Comparison of ENCODE assay signal across 20 mouse cellular contexts in genomic region chr5:96954466-96955027, GRCm38 (mm10). TPM values are rescaled to one million over a fixed set of nuclear protein-coding genes. Genes with fewer than 3 reads are reported as not detected.
DNase-seq lines count a peak whose midpoint lies in the region; ATAC-seq and TF ChIP-seq lines count a peak whose summit lies in the region.
"Had no signal": no experiment of that assay in that cellular context is flagged by ENCODE, and none has a peak within 500 bp of the region (broad histone marks: within the 10 kb centered on the region; RNA-seq: fewer than 3 reads in every experiment).

No protein-coding gene starts in this region.

- no peak for TF ChIP-seq POLR2A in brain, embryonic 14.5 days (IDR thresholded peaks at IDR 0.05; ENCODE audit: borderline replicate concordance, extremely low read depth, insufficient read depth, insufficient read length, poor library complexity, severe bottlenecking)

- 74% methylated on average over 10 of the region's 10 CpGs for WGBS in forebrain, embryonic 11.5 days
- WGBS in forebrain, embryonic 10.5 days = 87% methylated on average over 10 of the region's 10 CpGs
- 33% methylated on average over 10 of the region's 10 CpGs for WGBS in forebrain, embryonic 15.5 days

- H3K9ac ChIP-seq in forebrain, embryonic 11.5 days (ENCODE audit: low read length) = no peak overlapping the region
- H3K9ac ChIP-seq in forebrain, embryonic 15.5 days (replicated peaks) = no peak overlapping the region
- H3K9ac ChIP-seq: embryonic facial prominence, embryonic 15.5 days; heart, embryonic 15.5 days; hindbrain, embryonic 14.5 days; intestine, embryonic 15.5 days had no signal

- H3K36me3 ChIP-seq in forebrain, embryonic 11.5 days (ENCODE audit: control insufficient read depth, insufficient read depth, low read length) = no peaks in the 10 kb centered on the region
- H3K36me3 ChIP-seq in forebrain, embryonic 10.5 days (replicated peaks) = no peaks in the 10 kb centered on the region
- no peaks in the 10 kb centered on the region for H3K36me3 ChIP-seq in forebrain, embryonic 15.5 days
- H3K36me3 ChIP-seq: embryonic facial prominence, embryonic 15.5 days; heart, embryonic 15.5 days; hindbrain, embryonic 10.5 days; intestine, embryonic 15.5 days had no signal

- H3K4me3 ChIP-seq in forebrain, embryonic 11.5 days (ENCODE audit: low read depth, low read length) = no peak overlapping the region
- no peak overlapping the region for H3K4me3 ChIP-seq in forebrain, embryonic 10.5 days
- peak overlapping the region; percentile 18; the same call in 1 of the 2 replicates for H3K4me3 ChIP-seq in layer of hippocampus, adult 2 months
- no peak overlapping the region for H3K4me3 ChIP-seq in forebrain, embryonic 15.5 days
- H3K4me3 ChIP-seq: embryonic facial prominence, embryonic 15.5 days; erythroblast, embryonic 14.5 days; heart, adult 2 months; heart, embryonic 15.5 days; hindbrain, embryonic 10.5 days; intestine, embryonic 15.5 days had no signal

- no peaks in the 10 kb centered on the region; the same call in 1 of the 2 replicates for H3K4me1 ChIP-seq in forebrain, embryonic 11.5 days (replicated peaks; ENCODE audit: control insufficient read depth, insufficient read depth, low read length)
- peaks cover 24% of the 10 kb centered on the region for H3K4me1 ChIP-seq in forebrain, embryonic 10.5 days
- peaks cover 12% of the 10 kb centered on the region for H3K4me1 ChIP-seq in forebrain, embryonic 15.5 days
- H3K4me1 ChIP-seq: embryonic facial prominence, embryonic 15.5 days; intestine, embryonic 15.5 days had no signal

- no peak overlapping the region for H3K4me2 ChIP-seq in forebrain, embryonic 11.5 days (ENCODE audit: low read depth, low read length, severe bottlenecking)
- 0 out of 2 replicates have a peak overlapping the region, but pooled peaks have one; percentile 5 for H3K4me2 ChIP-seq in forebrain, embryonic 15.5 days (replicated peaks)
- H3K4me2 ChIP-seq: embryonic facial prominence, embryonic 15.5 days; heart, embryonic 11.5 days; heart, embryonic 15.5 days; hindbrain, embryonic 14.5 days; intestine, embryonic 15.5 days had no signal

- DNase-seq in forebrain, embryonic 11.5 days (ENCODE audit: low spot score) = no peak
- DNase-seq in forebrain, embryonic 10.5 days (ENCODE audit: extremely low spot score, low spot score) = no peak
- no peak for DNase-seq in layer of hippocampus, adult 2 months (ENCODE audit: low spot score in 2 of 2)
- no peak for DNase-seq in layer of hippocampus, postnatal 14 days (ENCODE audit: low spot score in 2 of 2)
- peak; percentile 65 for DNase-seq in brain, embryonic 14.5 days (ENCODE audit: low read depth)
- DNase-seq in lung, postnatal 25 days (ENCODE audit: low spot score) = no peak
- DNase-seq: adrenal gland, postnatal 10 days; cerebellum, adult 11-12 months; cerebellum, adult 9-11 months; cerebellum, postnatal 36 days; gastrocnemius, postnatal 36 days; heart, adult 2 months had no signal

- no peaks in the 10 kb centered on the region for H3K9me3 ChIP-seq in forebrain, embryonic 11.5 days (ENCODE audit: control insufficient read depth, low read length)
- no peaks in the 10 kb centered on the region for H3K9me3 ChIP-seq in forebrain, embryonic 10.5 days
- H3K9me3 ChIP-seq in forebrain, embryonic 15.5 days = no peaks in the 10 kb centered on the region
- H3K9me3 ChIP-seq: embryonic facial prominence, embryonic 15.5 days; heart, embryonic 15.5 days; hindbrain, embryonic 10.5 days; intestine, embryonic 15.5 days had no signal

- TF ChIP-seq CTCF in layer of hippocampus, adult 2 months (conservative IDR thresholded peaks at IDR 0.05) = no peak
- TF ChIP-seq CTCF in brain, embryonic 14.5 days (IDR thresholded peaks at IDR 0.05; ENCODE audit: borderline replicate concordance, extremely low read depth, insufficient read depth, insufficient read length) = no peak

- H3K27me3 ChIP-seq in forebrain, embryonic 11.5 days (ENCODE audit: control insufficient read depth, insufficient read depth, low read length) = no peaks in the 10 kb centered on the region
- H3K27me3 ChIP-seq in forebrain, embryonic 10.5 days (ENCODE audit: poor library complexity, severe bottlenecking) = no peaks in the 10 kb centered on the region
- H3K27me3 ChIP-seq in forebrain, embryonic 15.5 days = no peaks in the 10 kb centered on the region
- H3K27me3 ChIP-seq: embryonic facial prominence, embryonic 15.5 days; heart, embryonic 15.5 days; intestine, embryonic 15.5 days had no signal

- ATAC-seq in forebrain, embryonic 11.5 days (replicated peaks; ENCODE audit: low FRiP score) = 0 out of 2 replicates have a peak, but pooled peaks have one; percentile 28
- ATAC-seq in forebrain, embryonic 15.5 days (replicated peaks) = peak; percentile 48
- ATAC-seq: intestine, embryonic 15.5 days had no signal

- no peak overlapping the region for H3K27ac ChIP-seq in forebrain, embryonic 11.5 days (ENCODE audit: low read depth, low read length)
- H3K27ac ChIP-seq in forebrain, embryonic 10.5 days = no peak overlapping the region
- peak overlapping the region; percentile 74 for H3K27ac ChIP-seq in layer of hippocampus, adult 2 months
- H3K27ac ChIP-seq in forebrain, embryonic 15.5 days (replicated peaks) = no peak overlapping the region
- H3K27ac ChIP-seq: embryonic facial prominence, embryonic 15.5 days; heart, adult 2 months; heart, embryonic 15.5 days; hindbrain, embryonic 10.5 days; hindbrain, embryonic 14.5 days; intestine, embryonic 15.5 days had no signal

RNA-seq across cellular contexts. Expression of gene Bmp2k, which starts 42.9 kb away (rescaled TPM):
- 9.0 and 10.2 TPM in 2 replicates for polyA plus RNA-seq in forebrain, embryonic 11.5 days (2014; fragmentation: Nextera tagmentation; extraction: Ambion mirVana)
- polyA plus RNA-seq in forebrain, embryonic 10.5 days (2016; fragmentation: Nextera tagmentation; extraction: Ambion mirVana) = 8.7 and 8.8 TPM in 2 replicates
- 10 to 100 TPM; 12.3 to 13.2 TPM for total RNA-seq in layer of hippocampus, adult 2 months (2021)
- total RNA-seq in layer of hippocampus, postnatal 14 days (2021) = 10 to 100 TPM; 13.7 to 14.3 TPM
- polyA plus RNA-seq in brain, embryonic 14.5 days (2012; rRNA removed) = 8.7 and 12.8 TPM in 2 replicates
- 8.4 TPM in 2 replicates for polyA plus RNA-seq in forebrain, embryonic 15.5 days (2015; fragmentation: Nextera tagmentation; extraction: Ambion mirVana)
